Mouse (Mus musculus): ENCODE data around the gene Sh3tc1. TPM values are rescaled to one million over a fixed set of nuclear protein-coding genes. Genes with fewer than 3 reads are reported as not detected.
A peak's percentile ranks its signal among the peaks of the same experiment; 100 is the strongest.

Sh3tc1 gene
- polyA plus RNA-seq, 2 experiments: 2.9 to 5.2 TPM

DNA sequence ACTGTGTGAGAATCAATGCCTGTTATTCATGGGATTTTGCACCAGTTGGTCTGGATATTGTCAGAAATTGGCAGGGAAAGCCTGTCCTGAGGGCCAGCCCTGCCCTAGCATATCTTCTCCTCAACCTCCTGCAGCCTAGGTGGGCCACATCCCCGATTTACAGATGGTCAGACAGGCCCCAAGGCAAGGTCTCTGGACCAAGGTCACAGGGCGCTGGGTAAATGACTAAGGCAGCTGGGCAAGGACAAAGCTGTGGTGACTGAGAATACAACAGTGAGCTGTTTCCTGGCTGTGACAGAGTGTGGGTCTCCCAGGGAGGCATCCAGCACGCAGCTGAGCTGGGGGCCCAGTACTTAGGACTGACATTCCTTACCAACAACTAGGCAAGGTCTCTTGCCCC is 41.3 kb upstream of the Sh3tc1 start:
- ATAC-seq (ENCODE audit: low FRiP score, low read depth) (no peak), DNase-seq (ENCODE audit: low spot score) (no peak)
- Histone ChIP-seq H3K36me3 (ENCODE audit: control insufficient read depth, insufficient read depth, low read length) (no peaks in the 10 kb centered on the region), H3K9me3 (ENCODE audit: control insufficient read depth, low read length) (no peaks in the 10 kb centered on the region), H3K4me3 (replicated peaks; ENCODE audit: low read length) (no peak overlapping the region), H3K27ac (replicated peaks; ENCODE audit: low read depth, low read length) (no peak overlapping the region), H3K4me2 (replicated peaks; ENCODE audit: low read depth, low read length, severe bottlenecking) (no peak overlapping the region), H3K4me1 (ENCODE audit: control insufficient read depth, insufficient read depth, low read length) (no peaks in the 10 kb centered on the region), H3K27me3 (ENCODE audit: control insufficient read depth, insufficient read depth, low read length) (no peaks in the 10 kb centered on the region), H3K9ac (ENCODE audit: low read depth, low read length, severe bottlenecking) (no peak overlapping the region)
- 63% methylated on average over 3 of the region's 3 CpGs for WGBS
- no peak for TF ChIP-seq POLR2A (IDR thresholded peaks at IDR 0.05; ENCODE audit: borderline replicate concordance, extremely low read depth, insufficient read depth, insufficient read length)

DNA sequence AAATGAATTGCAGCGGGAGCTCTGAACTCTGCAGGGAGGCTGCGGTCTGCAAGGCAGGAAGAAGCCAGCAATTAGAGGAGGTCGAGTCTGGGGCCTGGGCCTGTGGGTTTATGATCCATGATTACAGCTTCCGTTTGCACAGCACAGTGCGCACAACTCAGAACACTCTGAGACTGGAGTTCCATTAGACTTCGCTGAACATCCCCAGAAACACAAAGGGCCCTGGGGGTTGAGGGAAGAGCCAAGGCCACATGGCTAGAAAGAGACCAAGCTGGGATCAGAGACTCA is 34.3 kb upstream of the Sh3tc1 start:
- ATAC-seq (ENCODE audit: low FRiP score, low read depth): peak; percentile 53; the same call in 1 of the 2 replicates

DNA sequence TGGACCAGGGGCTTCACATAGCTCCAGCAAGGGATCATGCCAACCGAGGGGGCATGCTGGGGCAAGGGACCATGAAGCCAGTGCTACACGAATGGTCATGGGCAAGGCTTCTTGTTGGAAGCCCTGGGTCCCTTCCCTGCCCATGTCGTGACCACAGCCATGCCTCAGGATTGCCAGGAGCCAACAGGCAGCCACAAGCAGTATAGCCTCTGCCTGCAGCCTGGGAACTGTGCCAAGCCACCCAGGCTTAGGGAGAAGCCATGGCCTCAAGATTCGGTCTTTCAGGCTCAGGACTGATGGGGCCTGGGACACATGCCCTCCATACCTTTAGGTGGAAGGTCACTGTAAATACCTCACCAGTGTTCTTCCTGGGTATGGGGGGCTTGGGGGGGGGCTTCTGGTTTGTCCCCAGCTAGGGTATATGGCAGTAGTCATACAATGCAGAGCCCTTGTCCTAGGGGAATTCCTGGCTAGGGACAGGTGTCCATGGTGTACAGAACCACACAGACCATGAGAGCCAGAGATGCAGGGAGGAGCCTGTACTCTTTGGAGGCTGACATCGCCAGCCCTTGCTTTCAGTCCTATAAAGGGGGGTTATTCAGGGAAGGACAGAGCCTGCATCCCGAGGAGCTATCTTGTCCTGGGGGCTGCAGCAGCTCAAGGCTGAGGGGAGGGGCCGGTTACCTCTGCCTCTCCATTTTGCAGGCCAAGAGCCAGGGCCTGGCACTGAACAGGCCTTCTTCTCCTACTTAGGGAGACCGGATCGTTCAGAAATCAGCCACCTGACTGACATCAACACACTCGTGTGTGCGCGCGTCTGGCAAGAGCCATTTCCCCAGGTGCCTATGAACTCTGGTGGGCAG is 33.7 kb upstream of the Sh3tc1 start:
- H3K4me2 ChIP-seq (replicated peaks; ENCODE audit: low read depth, low read length, severe bottlenecking): no peak overlapping the region

More for the DNA sequence above, 34.3 kb upstream of the Sh3tc1 start:
- H3K9me3 ChIP-seq (ENCODE audit: control insufficient read depth, low read length): no peaks in the 10 kb centered on the region
- H3K4me3 ChIP-seq (replicated peaks; ENCODE audit: low read length): no peak overlapping the region
- no peaks in the 10 kb centered on the region for H3K36me3 ChIP-seq (ENCODE audit: control insufficient read depth, insufficient read depth, low read length)
- no peak overlapping the region for H3K4me2 ChIP-seq (replicated peaks; ENCODE audit: low read depth, low read length, severe bottlenecking)
- H3K4me1 ChIP-seq (ENCODE audit: control insufficient read depth, insufficient read depth, low read length): peaks cover 18% of the 10 kb centered on the region
- no peak for TF ChIP-seq POLR2A (IDR thresholded peaks at IDR 0.05; ENCODE audit: borderline replicate concordance, extremely low read depth, insufficient read depth, insufficient read length)
- 6% methylated on average over 6 of the region's 6 CpGs for WGBS
- no peaks in the 10 kb centered on the region for H3K27me3 ChIP-seq (ENCODE audit: control insufficient read depth, insufficient read depth, low read length)
- H3K27ac ChIP-seq (replicated peaks; ENCODE audit: low read depth, low read length): no peak overlapping the region
- DNase-seq (ENCODE audit: low spot score): peak; percentile 44
- no peak overlapping the region for H3K9ac ChIP-seq (ENCODE audit: low read depth, low read length, severe bottlenecking)

DNA sequence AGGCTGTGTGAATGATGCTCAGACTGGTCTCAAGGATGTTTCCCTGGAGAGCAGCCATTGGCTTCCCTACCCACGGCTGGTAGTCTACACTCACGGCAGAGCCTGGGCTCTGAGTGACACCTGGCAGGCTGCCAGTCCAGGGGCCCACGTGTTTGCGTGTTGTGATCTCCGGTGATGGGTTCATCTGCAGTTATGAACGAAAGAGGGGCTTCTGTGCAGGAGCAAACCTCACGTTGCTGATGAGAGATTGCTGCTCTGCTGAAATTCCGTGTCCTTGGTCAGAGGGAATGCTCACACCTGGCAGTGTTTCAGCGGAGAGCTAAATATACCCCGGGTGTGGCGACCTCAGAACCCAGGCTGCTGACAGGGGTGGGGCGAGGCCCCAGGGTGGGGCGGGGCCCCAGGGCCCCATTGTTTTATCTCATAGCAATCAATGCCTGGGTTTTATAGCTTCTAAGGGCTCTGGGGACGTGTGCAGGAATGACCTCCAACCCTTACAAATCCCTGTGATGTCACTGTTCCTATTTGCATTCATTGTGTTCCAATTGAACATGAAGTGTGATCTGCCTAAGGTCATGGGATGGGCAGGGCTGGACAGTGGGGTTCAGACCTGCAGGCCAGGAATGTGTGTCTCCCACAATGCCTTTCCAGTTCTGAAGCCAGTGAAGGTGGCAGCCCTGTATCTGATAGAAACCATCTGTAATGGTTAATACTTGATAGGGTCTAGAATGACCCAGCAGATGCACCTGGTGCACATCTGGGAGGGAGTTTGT is 31.3 kb upstream of the Sh3tc1 start:
- Histone ChIP-seq H3K9me3 (ENCODE audit: control insufficient read depth, low read length) (no peaks in the 10 kb centered on the region), H3K27me3 (ENCODE audit: control insufficient read depth, insufficient read depth, low read length) (no peaks in the 10 kb centered on the region), H3K36me3 (ENCODE audit: control insufficient read depth, insufficient read depth, low read length) (no peaks in the 10 kb centered on the region), H3K4me1 (ENCODE audit: control insufficient read depth, insufficient read depth, low read length) (peaks cover 18% of the 10 kb centered on the region), H3K9ac (ENCODE audit: low read depth, low read length, severe bottlenecking) (no peak overlapping the region), H3K27ac (replicated peaks; ENCODE audit: low read depth, low read length) (no peak overlapping the region), H3K4me3 (replicated peaks; ENCODE audit: low read length) (no peak overlapping the region), H3K4me2 (replicated peaks; ENCODE audit: low read depth, low read length, severe bottlenecking) (no peak overlapping the region)
- ATAC-seq (ENCODE audit: low FRiP score, low read depth) (no peak), DNase-seq (ENCODE audit: low spot score) (no peak)
- 47% methylated on average over 14 of the region's 14 CpGs for WGBS
- no peak for TF ChIP-seq POLR2A (IDR thresholded peaks at IDR 0.05; ENCODE audit: borderline replicate concordance, extremely low read depth, insufficient read depth, insufficient read length)

More for the DNA sequence above, 33.7 kb upstream of the Sh3tc1 start:
- Histone ChIP-seq H3K4me1 (ENCODE audit: control insufficient read depth, insufficient read depth, low read length) (peaks cover 18% of the 10 kb centered on the region), H3K4me3 (replicated peaks; ENCODE audit: low read length) (no peak overlapping the region), H3K27me3 (ENCODE audit: control insufficient read depth, insufficient read depth, low read length) (no peaks in the 10 kb centered on the region), H3K9me3 (ENCODE audit: control insufficient read depth, low read length) (no peaks in the 10 kb centered on the region), H3K9ac (ENCODE audit: low read depth, low read length, severe bottlenecking) (no peak overlapping the region), H3K36me3 (ENCODE audit: control insufficient read depth, insufficient read depth, low read length) (no peaks in the 10 kb centered on the region), H3K27ac (replicated peaks; ENCODE audit: low read depth, low read length) (no peak overlapping the region)
- 0 out of 2 replicates have a peak, but pooled peaks have one; percentile 10 for ATAC-seq (ENCODE audit: low FRiP score, low read depth)
- no peak for TF ChIP-seq POLR2A (IDR thresholded peaks at IDR 0.05; ENCODE audit: borderline replicate concordance, extremely low read depth, insufficient read depth, insufficient read length)
- WGBS: 30% methylated on average over 13 of the region's 13 CpGs
- DNase-seq (ENCODE audit: low spot score): no peak

DNA sequence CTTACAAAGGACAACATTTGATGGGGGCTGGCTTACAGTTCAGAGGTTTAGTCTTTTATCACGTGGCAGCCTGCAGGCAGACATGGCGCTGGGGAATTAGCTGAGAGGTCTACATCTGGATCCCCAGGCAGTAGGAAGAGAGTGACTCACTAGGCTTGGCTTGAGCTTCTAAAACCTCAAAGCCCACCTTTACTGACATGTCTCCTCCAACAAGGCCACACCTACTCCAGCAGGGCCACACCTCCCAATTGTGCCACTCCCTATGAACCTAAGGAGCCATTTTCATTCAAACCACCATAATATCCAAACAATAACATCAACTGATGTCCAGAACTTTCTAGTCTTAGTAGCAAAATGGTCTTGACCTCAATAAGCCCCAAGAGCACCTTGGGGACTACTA is 30.5 kb upstream of the Sh3tc1 start:
- WGBS: 92% methylated on average over 2 of the region's 2 CpGs
- no peak overlapping the region for H3K27ac ChIP-seq (replicated peaks; ENCODE audit: low read depth, low read length)
- no peaks in the 10 kb centered on the region for H3K27me3 ChIP-seq (ENCODE audit: control insufficient read depth, insufficient read depth, low read length)
- DNase-seq (ENCODE audit: low spot score) (no peak), ATAC-seq (ENCODE audit: low FRiP score, low read depth) (no peak)
- no peak for TF ChIP-seq POLR2A (IDR thresholded peaks at IDR 0.05; ENCODE audit: borderline replicate concordance, extremely low read depth, insufficient read depth, insufficient read length)
- no peak overlapping the region for H3K9ac ChIP-seq (ENCODE audit: low read depth, low read length, severe bottlenecking)
- no peak overlapping the region for H3K4me3 ChIP-seq (replicated peaks; ENCODE audit: low read length)
- peaks cover 18% of the 10 kb centered on the region for H3K4me1 ChIP-seq (ENCODE audit: control insufficient read depth, insufficient read depth, low read length)
- H3K9me3 ChIP-seq (ENCODE audit: control insufficient read depth, low read length): no peaks in the 10 kb centered on the region
- H3K4me2 ChIP-seq (replicated peaks; ENCODE audit: low read depth, low read length, severe bottlenecking): no peak overlapping the region
- no peaks in the 10 kb centered on the region for H3K36me3 ChIP-seq (ENCODE audit: control insufficient read depth, insufficient read depth, low read length)
